Comparison of ENCODE assay signal across 26 mouse cellular contexts in the genomic region with DNA sequence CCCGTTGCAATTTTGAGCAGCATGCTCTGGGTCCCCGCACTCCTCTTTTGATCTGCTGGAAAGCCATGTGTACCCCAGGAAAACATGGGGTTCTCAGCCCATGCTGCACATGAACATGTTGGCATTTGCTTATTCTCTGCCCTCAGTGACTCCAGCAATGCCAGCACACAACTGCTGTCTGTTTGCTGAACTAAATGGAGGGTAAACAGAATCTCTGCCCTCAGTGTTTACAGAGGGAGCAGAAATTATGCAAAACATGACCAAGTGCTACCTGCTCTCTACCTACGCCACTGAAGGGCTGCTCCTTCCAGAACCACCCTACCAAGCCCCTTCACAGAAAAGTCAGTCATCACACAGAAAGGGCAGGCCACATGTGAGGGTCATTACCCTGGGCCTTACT. TPM values are rescaled to one million over a fixed set of nuclear protein-coding genes. Genes with fewer than 3 reads are reported as not detected.
A peak's percentile ranks its signal among the peaks of the same experiment; 100 is the strongest.
DNase-seq lines count a peak whose midpoint lies in the region; ATAC-seq and TF ChIP-seq lines count a peak whose summit lies in the region.
"Had no signal": no experiment of that assay in that cellular context is flagged by ENCODE, and none has a peak within 500 bp of the region (broad histone marks: within the 10 kb centered on the region; RNA-seq: fewer than 3 reads in every experiment).

No protein-coding gene starts in this region.

- H3K4me1 ChIP-seq in liver, embryonic 13.5 days (replicated peaks), result 0 out of 2 replicates have a peak, but pooled peaks cover 3% of the 10 kb centered on the region
- no peaks in the 10 kb centered on the region for H3K4me1 ChIP-seq in lung, postnatal 0 days (ENCODE audit: insufficient read depth, low read depth, low read length)
- peaks cover 13% of the 10 kb centered on the region for H3K4me1 ChIP-seq in liver, postnatal 0 days (ENCODE audit: insufficient read depth)
- H3K4me1 ChIP-seq: forebrain, embryonic 10.5 days; forebrain, embryonic 13.5 days; heart, embryonic 10.5 days; heart, embryonic 13.5 days had no signal

- WGBS in liver, embryonic 13.5 days (ENCODE audit: insufficient replicate concordance), result 48% methylated on average over 3 of the region's 3 CpGs
- 63% methylated on average over 3 of the region's 3 CpGs for WGBS in lung, postnatal 0 days
- WGBS in liver, postnatal 0 days (ENCODE audit: insufficient replicate concordance), result 65% methylated on average over 3 of the region's 3 CpGs

- no peaks in the 10 kb centered on the region for H3K36me3 ChIP-seq in liver, embryonic 13.5 days
- H3K36me3 ChIP-seq in lung, postnatal 0 days (ENCODE audit: insufficient read depth, low read length), result no peaks in the 10 kb centered on the region
- H3K36me3 ChIP-seq in liver, postnatal 0 days (replicated peaks; ENCODE audit: insufficient read depth, low read length), result no peaks in the 10 kb centered on the region
- H3K36me3 ChIP-seq: forebrain, embryonic 10.5 days; G1E; heart, embryonic 10.5 days; heart, embryonic 13.5 days had no signal

- peak overlapping the region; percentile 39; the same call in 1 of the 2 replicates for H3K27ac ChIP-seq in liver, embryonic 13.5 days
- H3K27ac ChIP-seq in lung, postnatal 0 days (ENCODE audit: low read length), result peak overlapping the region; percentile 48
- H3K27ac ChIP-seq in liver, postnatal 0 days (ENCODE audit: low read depth), result peak overlapping the region; percentile 94
- H3K27ac ChIP-seq: forebrain, embryonic 10.5 days; forebrain, embryonic 13.5 days; heart, adult 2 months; heart, embryonic 10.5 days; heart, embryonic 13.5 days; hindbrain, embryonic 14.5 days; hindbrain, postnatal 0 days had no signal

- H3K4me2 ChIP-seq in liver, embryonic 13.5 days, result no peak overlapping the region
- no peak overlapping the region for H3K4me2 ChIP-seq in lung, postnatal 0 days (replicated peaks; ENCODE audit: low read depth, low read length)
- H3K4me2 ChIP-seq in liver, postnatal 0 days (ENCODE audit: low read depth, low read length), result peak overlapping the region; percentile 43; the same call in 1 of the 2 replicates
- H3K4me2 ChIP-seq: forebrain, embryonic 13.5 days; heart, embryonic 13.5 days; hindbrain, embryonic 14.5 days had no signal

- no peaks in the 10 kb centered on the region for H3K27me3 ChIP-seq in liver, embryonic 13.5 days
- no peaks in the 10 kb centered on the region for H3K27me3 ChIP-seq in lung, postnatal 0 days (replicated peaks; ENCODE audit: insufficient read depth, low read length)
- H3K27me3 ChIP-seq in liver, postnatal 0 days (ENCODE audit: insufficient read depth, low read length), result no peaks in the 10 kb centered on the region
- H3K27me3 ChIP-seq: forebrain, embryonic 13.5 days; heart, embryonic 13.5 days; Patski had no signal

- no peak for DNase-seq in liver, embryonic 13.5 days
- no peak for DNase-seq in liver
- no peak for DNase-seq in lung, postnatal 0 days (ENCODE audit: low spot score)
- no peak for DNase-seq in lung, postnatal 10 days
- DNase-seq in liver, postnatal 0 days, result no peak
- DNase-seq: B cell, adult 2 months; cerebellum, adult 18-20 months; cerebellum, adult 9-10 months; cerebellum, postnatal 14 days; gastrocnemius, postnatal 10 days; gastrocnemius, postnatal 36 days; heart, adult 2 months; heart, postnatal 14 days; heart, postnatal 4 days had no signal

- H3K9ac ChIP-seq in liver, embryonic 13.5 days, result no peak overlapping the region
- H3K9ac ChIP-seq in lung, postnatal 0 days (replicated peaks; ENCODE audit: low read depth), result no peak overlapping the region
- H3K9ac ChIP-seq in liver, postnatal 0 days (replicated peaks), result peak overlapping the region; percentile 44; the same call in 1 of the 2 replicates
- H3K9ac ChIP-seq: forebrain, embryonic 13.5 days; heart, embryonic 13.5 days; hindbrain, embryonic 14.5 days had no signal

- no peak overlapping the region for H3K4me3 ChIP-seq in liver, embryonic 13.5 days (replicated peaks)
- no peak overlapping the region for H3K4me3 ChIP-seq in lung, postnatal 0 days (ENCODE audit: low read depth, low read length)
- H3K4me3 ChIP-seq in liver, postnatal 0 days (ENCODE audit: low read depth, low read length), result 0 out of 2 replicates have a peak overlapping the region, but pooled peaks have one; percentile 7
- H3K4me3 ChIP-seq: forebrain, embryonic 10.5 days; forebrain, embryonic 13.5 days; heart, adult 2 months; heart, embryonic 10.5 days; heart, embryonic 13.5 days had no signal

- no peak for TF ChIP-seq CTCF in lung, postnatal 0 days (IDR thresholded peaks at IDR 0.05)
- no peak for TF ChIP-seq CTCF in liver, postnatal 0 days (IDR thresholded peaks at IDR 0.05; ENCODE audit: low read depth)

- peak; percentile 26; the same call in 1 of the 2 replicates for ATAC-seq in liver, embryonic 13.5 days (ENCODE audit: low read depth)
- ATAC-seq in lung, postnatal 0 days, result no peak
- peak; percentile 74 for ATAC-seq in liver, postnatal 0 days
- no peak for ATAC-seq in megakaryocyte-erythroid progenitor cell, adult 5-6 weeks (replicated peaks; ENCODE audit: low FRiP score, low TSS enrichment, poor library complexity, severe bottlenecking)
- ATAC-seq: forebrain, embryonic 13.5 days; forebrain, embryonic 16.5 days; hindbrain, postnatal 0 days; Patski had no signal

- no peak for TF ChIP-seq EP300 in lung, postnatal 0 days (IDR thresholded peaks at IDR 0.05)
- TF ChIP-seq EP300 in liver, postnatal 0 days (IDR thresholded peaks at IDR 0.05; ENCODE audit: low read depth), result no peak

- no peaks in the 10 kb centered on the region for H3K9me3 ChIP-seq in liver, embryonic 13.5 days (replicated peaks)
- no peaks in the 10 kb centered on the region for H3K9me3 ChIP-seq in lung, postnatal 0 days (ENCODE audit: low read length)
- no peaks in the 10 kb centered on the region for H3K9me3 ChIP-seq in liver, postnatal 0 days (ENCODE audit: low read length)
- H3K9me3 ChIP-seq: G1E had no signal

RNA-seq across cellular contexts. Expression of gene Hp, which starts 5.9 kb away (rescaled TPM):
- 13.9 and 16.7 TPM in 2 replicates for polyA plus RNA-seq in liver, embryonic 13.5 days (2015; fragmentation: Nextera tagmentation; extraction: Ambion mirVana)
- polyA plus RNA-seq in lung, postnatal 0 days (2015; fragmentation: Nextera tagmentation; extraction: Ambion mirVana), result 703 and 838 TPM in 2 replicates
- 4,025 and 4,072 TPM in 2 replicates for polyA plus RNA-seq in liver, postnatal 0 days (2015; fragmentation: Nextera tagmentation; extraction: Ambion mirVana)
- total RNA-seq in megakaryocyte-erythroid progenitor cell, adult 5-6 weeks (2014; fragmentation: Nextera tagmentation), result 5.8 TPM in 1 of 2 replicates, not detected in the other
- total RNA-seq in megakaryocyte-erythroid progenitor cell, adult 5-6 weeks (2017), result 2.4 and 2.8 TPM in 2 replicates
- total RNA-seq: CH12.LX; G1E; hindbrain, postnatal 0 days had no signal
- polyA plus RNA-seq: forebrain, embryonic 13.5 days had no signal

RNA-seq across cellular contexts. Expression of gene Txnl4b, which starts 19.1 kb away (rescaled TPM):
- polyA plus RNA-seq in liver, embryonic 13.5 days (2015; fragmentation: Nextera tagmentation; extraction: Ambion mirVana), result 11.8 and 13.4 TPM in 2 replicates
- 24.4 and 25.0 TPM in 2 replicates for polyA plus RNA-seq in lung, postnatal 0 days (2015; fragmentation: Nextera tagmentation; extraction: Ambion mirVana)
- 10.5 and 11.4 TPM in 2 replicates for polyA plus RNA-seq in liver, postnatal 0 days (2015; fragmentation: Nextera tagmentation; extraction: Ambion mirVana)
- total RNA-seq in megakaryocyte-erythroid progenitor cell, adult 5-6 weeks (2014; fragmentation: Nextera tagmentation), result 3.1 and 6.8 TPM in 2 replicates
- 7.5 and 11.0 TPM in 2 replicates for total RNA-seq in megakaryocyte-erythroid progenitor cell, adult 5-6 weeks (2017)

RNA-seq across cellular contexts. Expression of gene Dhx38, which starts 19.2 kb away (rescaled TPM):
- polyA plus RNA-seq in liver, embryonic 13.5 days (2015; fragmentation: Nextera tagmentation; extraction: Ambion mirVana), result 12.5 and 14.4 TPM in 2 replicates
- 12.5 and 12.7 TPM in 2 replicates for polyA plus RNA-seq in lung, postnatal 0 days (2015; fragmentation: Nextera tagmentation; extraction: Ambion mirVana)
- 4.8 and 5.6 TPM in 2 replicates for polyA plus RNA-seq in liver, postnatal 0 days (2015; fragmentation: Nextera tagmentation; extraction: Ambion mirVana)
- total RNA-seq in megakaryocyte-erythroid progenitor cell, adult 5-6 weeks (2014; fragmentation: Nextera tagmentation), result 21.0 and 26.5 TPM in 2 replicates
- total RNA-seq in megakaryocyte-erythroid progenitor cell, adult 5-6 weeks (2017), result 40.9 and 47.8 TPM in 2 replicates

RNA-seq across cellular contexts. Expression of gene Dhodh, which starts 23.6 kb away (rescaled TPM):
- 25.9 and 26.5 TPM in 2 replicates for polyA plus RNA-seq in liver, embryonic 13.5 days (2015; fragmentation: Nextera tagmentation; extraction: Ambion mirVana)
- polyA plus RNA-seq in lung, postnatal 0 days (2015; fragmentation: Nextera tagmentation; extraction: Ambion mirVana), result 16.2 and 18.5 TPM in 2 replicates
- 9.7 and 11.4 TPM in 2 replicates for polyA plus RNA-seq in liver, postnatal 0 days (2015; fragmentation: Nextera tagmentation; extraction: Ambion mirVana)
- total RNA-seq in megakaryocyte-erythroid progenitor cell, adult 5-6 weeks (2014; fragmentation: Nextera tagmentation), result 16.0 and 58.0 TPM in 2 replicates
- 15.2 and 29.0 TPM in 2 replicates for total RNA-seq in megakaryocyte-erythroid progenitor cell, adult 5-6 weeks (2017)

RNA-seq across cellular contexts. Expression of gene Pkd1l3, which starts 29.5 kb away (rescaled TPM):
- polyA plus RNA-seq in liver, embryonic 13.5 days (2015; fragmentation: Nextera tagmentation; extraction: Ambion mirVana), result 0.58 and 0.85 TPM in 2 replicates
- polyA plus RNA-seq in lung, postnatal 0 days (2015; fragmentation: Nextera tagmentation; extraction: Ambion mirVana), result 0.07 and 0.13 TPM in 2 replicates
- polyA plus RNA-seq in liver, postnatal 0 days (2015; fragmentation: Nextera tagmentation; extraction: Ambion mirVana), result 0.26 and 0.28 TPM in 2 replicates
- total RNA-seq in megakaryocyte-erythroid progenitor cell, adult 5-6 weeks (2014; fragmentation: Nextera tagmentation), result 2.4 and 4.6 TPM in 2 replicates
- 0.75 and 1.3 TPM in 2 replicates for total RNA-seq in megakaryocyte-erythroid progenitor cell, adult 5-6 weeks (2017)
- total RNA-seq: heart, postnatal 4 days had no signal
- polyA plus RNA-seq: embryonic facial prominence, embryonic 14.5 days had no signal

Comparison
In these comparisons a context has a peak if more than half of its experiments do, and no peak if none do; other contexts are left out.
1. RNA of gene Hp, which starts 5.9 kb away (polyA plus RNA-seq): 4,025 to 4,072 TPM in liver, postnatal 0 days and 703 to 838 TPM in lung, postnatal 0 days; 13.9 to 16.7 TPM in liver, embryonic 13.5 days; every median in the first group is over 10 times any median in the second.
2. ATAC-seq: peak in liver, embryonic 13.5 days (single experiment) and liver, postnatal 0 days (single experiment); none in lung, postnatal 0 days (single experiment) and megakaryocyte-erythroid progenitor cell, adult 5-6 weeks (single experiment).
3. H3K27ac ChIP-seq: peak in every context shown above with its lines; median percentile 94 in liver, postnatal 0 days; 48 in lung, postnatal 0 days; 39 in liver, embryonic 13.5 days.